Mouse (Mus musculus) limb, embryonic 14.5 days (tissue): ENCODE data around the gene Foxe3. TPM values are rescaled to one million over a fixed set of nuclear protein-coding genes. Genes with fewer than 3 reads are reported as not detected.

Source experiments
- ATAC-seq: fragments of 200-750 bp; cut with Nextera tagmentation; 2 replicates; pipeline ENCODE4 v1.8.0; 2017; ENCODE audit warnings: low read depth, moderate number of reproducible peaks, moderate TSS enrichment; ENCODE audit not compliant: low FRiP score
- DNase-seq: peaks from one replicate; pipeline ENCODE4 v3.0.0-alpha.2; 2015; ENCODE audit warnings: low spot score
- H3K27ac ChIP-seq: fragments of 300-500 bp; sonication (generic); replicated peaks from 2 replicates; pipeline ENCODE4 v1.5.1; 2014; ENCODE audit warnings: low read depth, mild to moderate bottlenecking, low read length, moderate library complexity, mixed read lengths
- H3K27me3 ChIP-seq: fragments of 300-500 bp; sonication (generic); 2 replicates; pipeline ENCODE4 v1.6.1; 2014; ENCODE audit warnings: low read length, mixed read lengths; ENCODE audit not compliant: control insufficient read depth, insufficient read depth
- H3K36me3 ChIP-seq: fragments of 300-500 bp; sonication (generic); 2 replicates; pipeline ENCODE4 v1.6.1; 2014; ENCODE audit warnings: mild to moderate bottlenecking, low read length, moderate library complexity, mixed read lengths; ENCODE audit not compliant: control insufficient read depth, insufficient read depth
- H3K4me1 ChIP-seq: fragments of 300-500 bp; sonication (generic); 2 replicates; pipeline ENCODE4 v1.6.1; 2014; ENCODE audit warnings: antibody characterized with exemption, low read length, mixed read lengths; ENCODE audit not compliant: control insufficient read depth, insufficient read depth
- H3K4me2 ChIP-seq: fragments of 300-500 bp; sonication (generic); replicated peaks from 2 replicates; pipeline ENCODE4 v1.6.1; 2014; ENCODE audit warnings: low read depth, mild to moderate bottlenecking, low read length, moderate library complexity; ENCODE audit not compliant: severe bottlenecking
- H3K4me3 ChIP-seq: fragments of 300-500 bp; sonication (generic); replicated peaks from 2 replicates; pipeline ENCODE4 v1.5.1; 2014; ENCODE audit warnings: low read length
- H3K9ac ChIP-seq: fragments of 300-500 bp; sonication (generic); 2 replicates; pipeline ENCODE4 v1.6.1; 2014; ENCODE audit warnings: mild to moderate bottlenecking, low read depth, low read length, moderate library complexity; ENCODE audit not compliant: severe bottlenecking
- H3K9me3 ChIP-seq: fragments of 300-500 bp; sonication (generic); 2 replicates; pipeline ENCODE4 v1.6.1; 2016; ENCODE audit warnings: low read length; ENCODE audit not compliant: control insufficient read depth
- POLR2A ChIP-seq: fragments of 200-500 bp; IDR thresholded peaks from 2 replicates; pipeline ENCODE4 v1.8.0; 2012; ENCODE audit warnings: inconsistent platforms, mild to moderate bottlenecking, moderate library complexity, borderline replicate concordance; ENCODE audit not compliant: insufficient read depth, insufficient read length; ENCODE audit errors: extremely low read depth
- WGBS: fragments of 180-500 bp; shearing (Covaris S2); extraction: QIAGEN DNeasy Blood & Tissue Kit; methylation state at CpG from one replicate; pipeline ENCODE4 v1.1.7; 2014; 5-methylcytosine and 5-hydroxymethylcytosine counted together
- polyA plus RNA-seq, 2 experiments: library from polyadenylated mRNA; depleted of rRNA in 1 of 2; stranded (reverse) in 1 of 2; unstranded in 1 of 2; fragments of >200 nt; fragmentation: Nextera tagmentation in 1 of 2; extraction: Ambion mirVana in 1 of 2; gene quantifications; 2 replicates each; pipeline versions ENCODE4 v1.2.1 to v1.2.3; 2012 to 2014

The Foxe3 gene
- polyA plus RNA-seq, 2 experiments = not detected

DNA sequence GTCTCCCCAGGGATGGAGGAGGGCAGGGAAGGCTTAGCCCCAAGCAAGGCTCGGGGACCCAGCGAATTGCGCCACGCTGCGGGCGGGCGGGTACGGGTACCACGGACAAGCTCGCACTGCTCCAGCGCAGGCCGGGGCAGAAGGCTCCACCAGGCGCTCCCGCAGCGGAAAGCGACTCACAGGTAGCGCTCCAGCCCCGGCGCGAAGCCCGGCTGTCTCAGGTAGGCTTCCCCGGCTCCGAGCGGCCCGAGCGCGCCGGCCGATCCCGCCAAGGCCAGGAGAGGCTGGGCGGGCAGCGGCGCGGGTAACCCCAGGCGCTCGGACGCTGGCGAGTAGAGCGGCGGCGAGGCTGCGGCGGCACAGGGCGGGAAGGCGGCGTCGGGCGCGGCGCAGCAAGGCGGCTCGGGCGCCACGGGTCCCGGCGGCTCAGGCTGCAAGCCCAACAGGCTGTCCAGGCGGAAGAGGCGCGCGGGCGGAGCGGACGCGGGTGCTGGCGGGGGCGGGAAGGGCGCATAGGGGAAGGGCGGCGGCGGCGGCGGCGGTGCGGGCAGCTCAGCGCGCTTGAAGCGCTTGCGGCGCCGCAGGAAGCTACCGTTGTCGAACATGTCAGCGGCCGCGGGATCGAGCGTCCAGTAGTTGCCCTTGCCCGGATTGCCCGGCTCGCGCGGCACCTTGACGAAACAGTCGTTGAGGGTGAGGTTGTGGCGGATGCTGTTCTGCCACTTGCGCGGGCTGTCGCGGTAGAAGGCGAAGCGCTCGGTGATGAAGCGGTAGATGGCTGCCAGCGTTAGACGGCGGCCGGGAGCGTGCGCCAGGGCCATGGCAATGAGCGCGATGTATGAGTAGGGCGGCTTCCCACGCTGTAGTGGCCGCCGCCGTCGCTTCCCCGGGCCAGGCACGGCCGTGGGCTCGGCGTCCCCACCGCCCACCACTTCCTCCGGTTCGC lies 569 bp downstream of the Foxe3 start:
- peaks cover 85% of the 10 kb centered on the region for H3K27me3 ChIP-seq
- H3K9me3 ChIP-seq = no peaks in the 10 kb centered on the region
- peak overlapping the region; percentile 43 for H3K4me3 ChIP-seq
- H3K9ac ChIP-seq = peak overlapping the region; percentile 36; the same call in 1 of the 2 replicates
- WGBS = under 1% methylated on average over 61 of the region's 125 CpGs
- H3K27ac ChIP-seq = no peak overlapping the region
- TF ChIP-seq POLR2A = no peak
- H3K4me2 ChIP-seq = peak overlapping the region; percentile 66
- DNase-seq = no peak
- H3K4me1 ChIP-seq = no peaks in the 10 kb centered on the region
- H3K36me3 ChIP-seq = no peaks in the 10 kb centered on the region
- 0 out of 2 replicates have a peak, but pooled peaks have one; percentile 34 for ATAC-seq

GRCm38 (mm10) chr4:114917091-114917490 lies 8.7 kb downstream of the Foxe3 start:
- Histone ChIP-seq H3K27me3 (peaks cover 83% of the 10 kb centered on the region), H3K4me1 (peaks cover 3% of the 10 kb centered on the region; the same call in 1 of the 2 replicates), H3K4me2 (no peak overlapping the region), H3K36me3 (no peaks in the 10 kb centered on the region), H3K9ac (no peak overlapping the region), H3K9me3 (no peaks in the 10 kb centered on the region), H3K4me3 (no peak overlapping the region), H3K27ac (no peak overlapping the region)
- WGBS = 38% methylated on average over 2 of the region's 2 CpGs
- peak; percentile 66 for DNase-seq
- no peak for ATAC-seq
- TF ChIP-seq POLR2A = no peak

- no peak overlapping the region for H3K9ac ChIP-seq
- no peak for TF ChIP-seq POLR2A
- H3K27ac ChIP-seq = no peak overlapping the region
- no peaks in the 10 kb centered on the region for H3K36me3 ChIP-seq
- ATAC-seq (no peak), DNase-seq (no peak)
- no peak overlapping the region for H3K4me2 ChIP-seq
- peaks cover 3% of the 10 kb centered on the region; the same call in 1 of the 2 replicates for H3K4me1 ChIP-seq
- H3K9me3 ChIP-seq = no peaks in the 10 kb centered on the region
- no peak overlapping the region for H3K4me3 ChIP-seq
- H3K27me3 ChIP-seq = peaks cover 83% of the 10 kb centered on the region
- WGBS = 31% methylated on average over 4 of the region's 4 CpGs
Measured at GRCm38 (mm10) chr4:114916056-114916455, 9.8 kb downstream of the Foxe3 start.

GRCm38 (mm10) chr4:114913594-114913962 lies 12.2 kb downstream of the Foxe3 start:
- Histone ChIP-seq H3K27me3 (peaks cover 95% of the 10 kb centered on the region), H3K27ac (no peak overlapping the region), H3K4me2 (no peak overlapping the region), H3K4me1 (peaks cover 3% of the 10 kb centered on the region; the same call in 1 of the 2 replicates), H3K4me3 (0 out of 2 replicates have a peak overlapping the region, but pooled peaks have one; percentile 5), H3K36me3 (no peaks in the 10 kb centered on the region), H3K9me3 (no peaks in the 10 kb centered on the region), H3K9ac (no peak overlapping the region)
- no peak for TF ChIP-seq POLR2A
- WGBS = 4% methylated on average over 13 of the region's 13 CpGs
- ATAC-seq (no peak), DNase-seq (peak; percentile 76)

DNA sequence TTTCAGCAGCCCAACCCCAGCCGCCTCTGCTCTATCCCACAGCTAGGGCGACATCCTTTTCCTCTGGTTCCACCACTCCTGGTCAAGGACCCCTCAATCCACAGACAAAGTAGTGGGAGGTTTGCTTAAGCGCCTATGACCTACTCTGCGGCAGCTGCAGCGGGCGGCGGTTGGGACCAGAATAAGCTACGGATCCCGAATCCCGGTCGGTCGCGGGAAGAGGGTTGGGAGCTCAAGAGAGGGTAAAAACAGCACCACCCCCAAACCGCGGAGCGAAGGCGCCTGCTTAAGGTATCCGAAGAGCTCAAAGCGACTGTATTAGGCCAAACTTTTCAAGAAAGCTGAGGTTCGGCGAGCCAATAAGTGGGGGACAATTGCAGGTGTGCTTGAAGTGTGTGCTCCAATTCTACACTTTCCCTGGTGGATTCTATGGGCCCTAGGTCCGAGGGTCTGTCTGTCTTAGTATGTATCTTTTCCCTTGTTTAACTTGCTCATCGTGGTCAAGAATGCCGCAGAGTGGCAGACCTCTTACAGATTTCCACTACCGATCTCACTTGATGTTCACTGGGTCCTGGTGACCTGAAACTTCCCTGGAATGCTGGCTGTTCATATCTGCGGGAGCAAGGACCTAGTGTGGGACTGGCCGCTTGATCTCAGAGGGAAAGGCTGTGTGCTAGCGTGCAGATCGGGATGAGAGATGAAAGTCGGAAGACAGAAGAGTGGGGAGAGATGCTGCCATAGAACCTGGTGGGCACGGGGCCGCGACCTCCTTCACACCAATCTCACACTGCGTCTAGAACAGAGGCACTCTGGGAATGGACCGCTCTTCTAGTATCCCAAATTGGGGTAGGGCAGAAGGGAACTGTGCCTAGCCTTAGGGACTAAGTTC lies 12.9 kb downstream of the Foxe3 start:
- TF ChIP-seq POLR2A = no peak
- peaks cover 95% of the 10 kb centered on the region for H3K27me3 ChIP-seq
- peak overlapping the region; percentile 21; the same call in 1 of the 2 replicates for H3K4me2 ChIP-seq
- no peak overlapping the region for H3K27ac ChIP-seq
- H3K9ac ChIP-seq = no peak overlapping the region
- no peak for ATAC-seq
- no peak for DNase-seq
- H3K9me3 ChIP-seq = no peaks in the 10 kb centered on the region
- 0 out of 2 replicates have a peak overlapping the region, but pooled peaks have one; percentile 5 for H3K4me3 ChIP-seq
- no peaks in the 10 kb centered on the region for H3K36me3 ChIP-seq
- 5% methylated on average over 35 of the region's 35 CpGs for WGBS
- H3K4me1 ChIP-seq = peaks cover 5% of the 10 kb centered on the region; the same call in 1 of the 2 replicates
